Mouse (Mus musculus): Measurements from ENCODE around the gene Wscd1.

The Wscd1 gene

DNA sequence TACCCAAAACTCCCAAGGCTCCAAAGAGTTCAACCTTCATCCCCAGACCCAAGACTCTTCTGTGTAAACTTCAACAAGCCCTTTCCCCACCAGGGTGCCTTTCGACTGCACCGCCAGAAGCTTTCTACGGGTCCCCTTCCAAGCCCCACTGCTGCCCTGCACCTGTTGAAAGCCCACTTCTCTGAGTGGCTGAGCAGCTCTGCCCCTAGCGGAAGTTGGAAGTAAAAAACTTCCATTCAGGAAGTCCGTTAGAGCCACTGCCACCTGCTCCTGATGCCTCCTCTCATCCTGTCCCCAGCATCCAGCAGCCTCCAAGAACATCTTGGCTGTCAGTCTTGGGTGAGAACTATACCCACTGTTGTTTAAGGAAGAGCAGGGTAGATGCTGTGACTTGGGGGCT lies at the start of gene Wscd1:
Gene Wscd1, plus strand, starts transcription at position 250 of the 400 bp plus-strand sequence.
- DNase-seq = peak; percentile 54 to 72

DNA sequence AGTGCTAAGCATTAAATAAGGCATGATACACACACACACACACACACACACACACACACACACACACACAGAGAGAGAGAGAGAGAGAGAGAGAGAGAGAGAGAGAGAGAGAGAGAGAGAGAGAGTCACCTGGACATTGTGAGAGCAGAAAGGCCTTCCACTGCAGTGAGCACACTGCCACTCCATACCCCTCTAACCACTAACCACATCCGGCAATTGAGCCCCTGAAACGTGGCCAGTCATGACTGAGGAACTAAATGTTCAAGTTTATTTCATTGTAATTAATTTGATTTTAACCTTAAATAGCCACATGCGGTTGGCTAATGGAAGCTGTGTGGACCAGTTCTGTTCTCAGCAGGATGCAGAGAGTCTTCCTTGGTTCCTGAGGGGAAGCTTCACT lies 21.7 kb upstream of the Wscd1 start:
- DNase-seq = no peak

DNA sequence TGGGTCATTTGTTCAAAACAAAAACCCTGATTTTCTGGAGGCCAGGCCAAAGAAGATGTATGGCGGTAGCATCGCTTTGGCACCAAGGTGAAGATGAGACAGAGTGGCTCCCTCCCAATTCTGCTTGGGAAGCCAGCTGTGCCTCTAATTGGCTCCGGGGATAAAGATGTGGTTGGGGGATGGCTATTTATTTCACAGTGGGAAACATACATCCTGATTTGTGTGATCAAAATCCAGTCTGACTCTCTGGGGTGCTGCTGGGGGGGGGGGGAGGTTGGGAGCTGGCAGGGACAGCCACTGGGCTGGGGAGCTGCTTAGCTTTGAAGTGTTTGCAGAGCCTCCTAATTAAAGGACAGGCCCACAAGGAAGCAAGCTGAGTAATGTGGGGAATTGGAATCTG lies 20.4 kb upstream of the Wscd1 start:
- DNase-seq = no peak

DNA sequence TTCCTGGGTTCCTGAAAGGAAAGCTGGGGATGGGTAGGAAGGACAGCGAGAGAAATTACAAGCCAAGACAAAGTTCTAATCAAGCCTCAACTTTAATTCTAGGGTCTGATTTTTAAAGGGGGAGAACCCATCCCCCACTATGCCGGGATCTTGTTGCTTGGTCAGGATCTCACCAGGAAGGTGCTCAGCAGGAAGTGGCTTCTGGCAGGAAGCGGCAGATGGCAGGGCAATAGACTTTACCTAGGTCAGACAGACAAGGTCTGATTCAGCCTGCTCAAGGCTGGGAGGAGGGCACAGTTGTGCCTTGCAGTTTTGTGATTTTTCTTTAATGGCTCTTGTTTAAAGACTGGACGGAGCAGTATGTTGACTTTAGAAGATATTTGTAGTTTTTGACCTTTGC lies 15.9 kb upstream of the Wscd1 start:
- DNase-seq = no peak

DNA sequence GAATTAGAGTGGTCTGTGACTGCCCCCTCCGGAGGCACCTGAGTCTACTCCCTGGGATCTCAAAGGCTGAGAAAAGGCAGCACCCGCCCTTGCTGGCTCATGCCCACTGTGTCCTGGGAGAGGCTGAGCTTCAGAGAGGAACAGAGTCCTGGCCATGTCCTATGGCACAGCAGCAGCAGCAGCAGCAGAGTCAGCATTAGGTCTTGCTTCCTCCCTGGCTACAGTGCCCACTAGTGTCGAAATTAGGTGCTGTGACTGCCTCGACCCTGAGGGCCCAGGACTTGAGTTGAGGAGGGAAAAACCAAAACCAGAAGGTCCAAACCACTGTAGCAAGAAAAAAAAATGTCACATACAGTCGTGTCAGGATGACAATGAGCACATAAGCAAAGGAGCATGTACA lies 12.6 kb upstream of the Wscd1 start:
- DNase-seq = peak in 1 of 2 experiments; percentile 18

DNA sequence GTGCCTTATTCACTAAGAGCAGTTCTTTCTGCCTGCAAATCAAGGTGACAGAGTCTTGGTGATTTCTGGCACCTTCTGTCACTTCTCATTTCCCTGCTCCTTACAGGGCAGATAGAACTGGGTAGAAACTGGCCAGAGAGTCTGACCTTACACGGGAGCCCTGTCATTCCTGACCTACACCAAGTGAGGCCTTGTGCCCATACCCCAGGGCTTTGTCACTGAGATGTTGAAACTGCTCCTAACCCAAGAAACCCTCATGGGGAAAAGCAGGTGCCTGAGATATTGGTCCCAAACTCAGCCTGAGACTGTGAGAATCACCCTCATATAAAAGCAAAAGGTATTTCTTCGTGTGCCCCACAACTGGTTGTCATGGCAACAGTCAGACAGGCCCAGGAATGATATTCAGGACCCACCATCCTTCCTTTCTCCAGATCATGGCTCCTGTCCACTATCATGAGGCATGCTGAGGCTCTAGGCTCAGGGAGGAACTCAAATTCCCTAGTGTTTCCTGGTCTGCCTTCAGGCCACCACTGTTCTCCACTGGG lies 11.1 kb upstream of the Wscd1 start:
- DNase-seq = no peak

DNA sequence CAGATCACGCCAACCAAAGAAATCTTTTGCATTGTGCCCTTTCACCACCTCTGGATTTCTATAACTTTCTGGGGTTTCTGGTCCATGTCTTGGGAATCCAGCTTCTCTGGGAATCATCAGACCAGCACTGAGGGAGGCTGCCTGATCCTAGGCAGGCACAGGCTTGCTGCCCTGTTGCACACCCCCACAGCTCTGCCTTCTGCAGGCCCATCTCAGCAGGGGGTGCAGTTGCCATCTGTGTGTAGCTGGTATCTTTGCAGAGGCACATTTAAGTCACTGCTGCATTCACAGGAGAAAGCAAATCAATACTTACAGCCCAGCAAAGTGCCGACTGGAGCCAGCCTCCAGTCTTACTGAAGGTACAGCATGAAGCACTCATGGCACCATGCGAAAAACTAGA lies 3.8 kb upstream of the Wscd1 start:
- peak in 1 of 2 experiments; percentile 65 for DNase-seq

DNA sequence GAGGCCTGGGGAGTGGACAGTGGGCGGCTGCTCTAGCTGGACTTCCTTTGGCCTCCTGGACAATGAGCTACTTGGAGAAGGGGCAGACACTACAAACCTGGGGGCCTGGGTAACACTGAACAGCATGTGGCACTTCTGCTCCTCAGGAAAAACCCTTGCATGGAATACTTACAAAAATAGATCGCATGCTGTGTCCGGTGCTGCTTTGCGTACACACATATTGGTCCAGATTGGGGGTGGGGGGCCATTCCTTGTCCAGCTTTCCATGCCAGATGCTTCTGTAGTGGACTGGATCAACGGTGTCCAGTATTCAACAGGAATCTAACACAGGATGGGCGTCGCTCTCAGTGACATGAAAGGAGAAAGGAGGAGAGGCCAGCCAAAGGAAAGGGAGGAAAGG lies 2.0 kb upstream of the Wscd1 start:
- no peak for DNase-seq

DNA sequence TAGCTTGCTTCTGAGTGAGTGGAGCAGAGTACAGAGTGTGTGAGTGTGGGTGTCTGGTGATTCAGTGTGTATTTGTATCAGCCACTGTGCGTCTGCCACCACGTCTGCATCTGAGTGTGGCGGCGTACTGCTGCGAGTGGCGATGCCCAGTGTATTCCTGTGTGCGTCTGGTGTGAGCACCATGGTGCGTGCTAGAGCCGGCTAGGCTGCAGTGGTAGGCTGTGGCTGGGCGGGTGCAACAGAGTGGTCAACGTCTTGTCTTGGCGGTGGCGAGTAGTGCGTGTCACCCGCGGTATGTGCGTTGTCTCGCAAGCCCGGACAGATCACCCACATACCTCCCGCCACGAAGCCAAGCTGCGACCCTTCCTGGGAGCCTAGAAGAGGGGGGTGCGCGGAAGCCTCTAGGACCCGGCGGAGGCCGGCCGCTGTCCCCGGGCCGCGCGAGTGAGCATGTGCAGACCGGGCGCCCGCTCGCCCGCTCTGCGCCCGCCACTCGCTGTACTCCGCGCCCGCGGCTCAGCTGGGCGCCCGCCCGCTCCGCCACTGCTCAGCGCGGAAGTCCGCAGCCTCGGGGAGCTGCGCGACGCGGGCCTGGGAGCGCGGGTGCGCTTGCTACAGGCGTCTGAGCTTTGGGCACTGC lies 934 bp downstream of the Wscd1 start:
- peak; percentile 88 to 89 for DNase-seq

DNA sequence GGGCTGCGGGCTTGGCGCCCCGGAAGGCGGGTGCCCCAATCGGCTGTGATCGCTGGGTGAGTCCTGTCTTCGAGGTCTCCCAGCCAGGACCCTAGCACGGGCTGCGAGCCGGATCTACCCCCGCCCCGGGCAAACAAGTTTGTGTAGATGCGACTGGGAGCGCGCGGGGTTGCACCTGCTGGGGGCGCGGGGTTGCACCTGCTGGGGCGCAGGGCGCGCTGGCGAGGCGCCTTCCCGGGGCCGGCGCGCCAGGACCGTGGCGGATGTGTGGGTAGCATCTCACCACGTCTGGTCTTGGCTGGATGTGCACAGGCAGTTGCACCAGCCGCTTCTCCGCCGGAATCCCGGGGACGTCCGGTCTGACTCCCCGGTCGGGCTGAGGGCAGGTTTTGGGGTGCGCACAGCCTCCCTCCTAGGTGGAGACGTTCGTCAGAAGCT lies 1.5 kb downstream of the Wscd1 start:
- peak in 1 of 2 experiments; percentile 65 for DNase-seq

DNA sequence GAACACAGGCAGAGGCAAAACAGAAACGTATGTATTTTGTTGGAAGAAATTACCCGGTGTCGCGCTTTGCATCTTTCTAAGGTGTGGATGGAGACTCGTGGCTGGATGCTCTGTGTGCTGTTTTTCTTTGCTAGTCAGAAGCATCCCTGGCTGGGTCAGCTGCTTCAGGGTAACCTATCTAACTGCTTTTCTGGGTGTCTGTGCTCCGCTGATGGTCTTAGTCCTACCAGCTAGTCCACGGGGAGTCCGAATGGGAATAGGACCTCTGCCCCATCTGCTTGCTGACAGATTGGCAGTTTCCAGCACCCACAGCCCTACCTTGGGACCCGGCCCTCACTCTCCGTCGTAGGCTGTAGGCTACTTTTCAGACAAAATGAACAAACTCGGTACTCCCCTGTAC lies 2.0 kb downstream of the Wscd1 start:
- DNase-seq = peak in 1 of 2 experiments; percentile 40

DNA sequence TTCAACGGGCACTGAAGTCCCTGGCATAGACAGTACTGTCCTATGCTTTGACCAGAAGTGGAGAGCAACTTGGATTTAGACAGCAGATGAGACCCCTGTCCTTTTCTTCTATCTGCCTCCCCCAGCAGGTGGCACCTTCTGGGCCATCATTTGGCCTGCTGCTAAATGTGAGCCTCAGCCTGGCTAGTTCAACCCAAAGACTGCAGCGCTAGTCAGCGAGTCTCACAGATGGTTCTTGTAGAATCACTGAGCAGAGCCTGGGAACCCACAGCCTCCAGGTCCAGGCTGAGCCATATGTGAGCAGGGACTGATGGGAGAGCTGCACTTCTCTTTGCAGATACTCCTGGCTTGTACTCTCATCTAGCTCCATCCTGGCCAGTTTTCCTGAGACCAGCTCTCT lies 2.9 kb downstream of the Wscd1 start:
- DNase-seq = peak; percentile 59 to 67

DNA sequence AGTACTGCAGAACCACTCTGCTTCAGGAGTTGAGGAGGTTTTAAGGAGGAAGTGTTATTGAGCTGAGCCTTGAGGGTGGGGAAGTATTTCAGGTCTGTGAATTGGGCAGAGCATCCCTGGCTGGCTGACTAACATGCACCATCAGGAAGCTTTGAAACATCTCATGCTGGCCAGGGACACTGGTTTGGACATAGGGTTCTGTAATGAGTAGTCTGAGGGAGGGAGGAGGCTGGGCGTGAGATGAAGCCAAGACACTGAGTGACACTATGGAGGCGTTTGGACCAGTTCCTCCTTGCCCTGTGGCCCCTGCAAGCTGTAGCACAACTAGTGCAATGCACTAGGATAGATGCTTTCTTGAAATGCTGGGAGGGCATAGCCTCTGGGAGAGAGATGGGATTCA lies 5.4 kb downstream of the Wscd1 start:
- DNase-seq = peak; percentile 32 to 49

DNA sequence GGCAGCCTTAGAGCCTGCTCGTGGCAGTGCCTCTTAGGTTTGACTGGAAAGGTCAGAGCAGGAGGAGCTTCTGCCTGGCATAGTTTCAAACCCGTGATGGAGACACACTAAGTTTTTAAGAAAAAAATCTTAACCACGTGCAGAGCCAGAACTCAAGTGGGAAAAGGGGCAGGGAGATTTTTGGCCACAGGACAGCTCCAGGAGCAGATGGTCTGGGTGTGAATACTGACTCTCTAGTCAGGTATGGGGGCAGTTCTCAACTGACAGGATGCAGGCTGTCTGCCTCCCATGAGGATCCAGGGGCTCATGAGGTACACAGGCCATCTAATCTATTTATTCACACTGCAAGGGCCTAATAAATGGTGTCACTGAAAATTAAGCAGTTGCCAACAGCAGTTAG lies 6.6 kb downstream of the Wscd1 start:
- peak; percentile 43 to 53 for DNase-seq

DNA sequence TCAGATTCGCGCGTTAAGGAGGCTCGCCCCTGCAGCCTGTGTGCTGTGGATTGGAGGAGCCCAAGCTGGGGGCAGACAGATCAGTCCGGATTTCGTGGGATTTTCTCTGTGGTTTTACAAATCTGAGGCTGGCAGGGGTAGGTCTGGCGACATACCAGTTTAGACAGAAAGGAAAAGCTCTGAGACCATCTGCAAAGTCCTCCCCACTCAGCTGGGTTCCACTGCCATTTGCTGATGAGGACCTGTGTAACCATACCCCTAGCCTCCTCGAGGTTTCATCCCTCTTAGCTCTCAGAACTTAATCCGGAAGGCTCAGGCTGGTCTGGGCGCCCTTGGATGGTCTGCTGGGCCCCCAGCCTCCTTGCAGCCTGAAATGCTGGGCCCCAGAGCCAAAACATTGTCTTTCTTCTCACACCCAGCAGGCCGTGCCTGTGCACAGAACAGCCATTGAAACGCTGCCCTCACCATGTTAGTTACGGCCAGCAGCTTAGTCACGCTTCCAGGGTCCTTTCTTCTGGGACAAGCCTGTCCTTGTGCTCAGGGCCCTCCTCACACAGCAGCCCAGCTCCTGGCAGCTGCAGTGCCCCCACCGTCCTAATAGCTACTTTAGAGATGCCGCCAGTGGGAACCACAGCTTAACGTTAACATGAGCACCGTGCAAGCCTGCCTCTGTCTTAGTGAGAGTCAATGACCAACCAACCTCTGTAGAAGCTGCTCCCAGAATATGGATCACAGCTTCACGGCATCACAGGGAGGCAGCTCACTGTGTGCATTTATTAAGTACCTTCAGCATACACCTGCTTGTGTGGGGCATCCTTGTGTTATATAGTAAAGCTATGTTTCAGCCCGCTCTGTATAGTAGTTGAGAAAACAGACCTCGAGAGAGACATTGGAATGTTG lies 8.7 kb downstream of the Wscd1 start:
- DNase-seq = peak; percentile 54

DNA sequence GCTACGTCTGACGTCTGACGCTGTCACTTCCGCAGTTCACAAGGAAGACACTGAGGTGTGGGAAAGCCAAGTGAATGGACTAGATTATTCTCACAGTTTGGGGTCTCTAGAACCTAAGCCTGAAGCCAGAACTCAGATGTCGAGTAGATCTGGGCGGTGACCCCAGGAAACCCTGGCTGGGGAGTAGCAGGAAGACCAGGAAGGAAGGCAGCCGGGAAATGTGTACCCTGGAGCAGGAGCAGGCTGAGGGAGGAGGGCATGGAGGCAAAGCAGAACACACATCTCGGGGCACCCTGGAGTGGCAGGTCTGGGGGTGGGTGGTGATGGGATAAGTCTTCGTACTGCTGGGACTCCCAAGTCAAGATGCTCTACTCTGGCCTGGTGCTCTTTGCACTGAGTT lies 11.3 kb downstream of the Wscd1 start:
- DNase-seq = no peak

DNA sequence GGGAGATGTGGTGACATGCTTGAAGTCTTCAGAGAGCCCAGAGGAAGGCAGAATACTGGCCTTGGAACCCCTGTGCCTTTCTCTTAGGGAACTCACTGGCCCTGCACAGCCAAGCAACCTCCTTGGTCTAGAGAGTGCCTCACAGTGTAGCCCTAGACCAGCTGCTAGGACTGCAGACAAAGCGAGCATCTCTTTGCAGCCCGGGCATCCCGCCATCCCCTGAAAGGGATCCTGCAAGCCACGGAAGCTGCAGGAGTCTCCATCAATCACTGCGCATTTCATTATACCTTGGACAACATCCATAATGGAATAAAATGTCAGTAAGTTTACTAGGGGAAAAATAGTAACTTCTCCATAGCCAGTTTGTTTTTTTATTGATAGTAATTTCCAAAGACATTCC lies 13.4 kb downstream of the Wscd1 start:
- peak; percentile 33 to 62 for DNase-seq

DNA sequence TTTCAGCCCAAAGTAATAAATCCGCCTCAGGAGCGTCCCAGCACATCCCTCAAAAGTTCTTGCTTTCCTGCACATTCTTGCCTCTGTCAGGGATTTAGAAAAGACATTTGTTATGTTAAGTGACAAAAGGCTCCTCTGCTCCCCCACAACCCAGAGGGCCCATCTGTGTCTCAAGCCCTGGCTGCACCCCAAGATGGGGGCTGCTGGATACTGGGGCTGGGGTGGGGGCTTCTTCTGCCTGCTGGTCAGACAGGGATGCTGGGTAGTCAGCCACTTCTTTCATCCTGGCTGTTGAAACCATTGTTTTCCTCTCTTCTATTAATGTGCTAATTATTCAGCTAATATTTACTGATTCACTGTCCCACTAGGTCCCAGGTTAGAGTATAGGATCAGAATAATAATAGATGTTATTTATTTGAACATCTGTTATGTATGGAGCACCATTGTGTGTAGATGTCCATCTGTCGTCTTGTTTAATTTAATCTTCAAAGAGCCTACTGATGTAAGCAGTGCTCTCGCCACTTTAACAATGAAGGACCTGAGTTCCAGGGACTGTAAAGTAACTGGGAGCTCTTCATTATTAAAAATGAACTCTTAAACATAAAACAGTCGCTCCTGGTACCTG lies 14.0 kb downstream of the Wscd1 start:
- no peak for DNase-seq

DNA sequence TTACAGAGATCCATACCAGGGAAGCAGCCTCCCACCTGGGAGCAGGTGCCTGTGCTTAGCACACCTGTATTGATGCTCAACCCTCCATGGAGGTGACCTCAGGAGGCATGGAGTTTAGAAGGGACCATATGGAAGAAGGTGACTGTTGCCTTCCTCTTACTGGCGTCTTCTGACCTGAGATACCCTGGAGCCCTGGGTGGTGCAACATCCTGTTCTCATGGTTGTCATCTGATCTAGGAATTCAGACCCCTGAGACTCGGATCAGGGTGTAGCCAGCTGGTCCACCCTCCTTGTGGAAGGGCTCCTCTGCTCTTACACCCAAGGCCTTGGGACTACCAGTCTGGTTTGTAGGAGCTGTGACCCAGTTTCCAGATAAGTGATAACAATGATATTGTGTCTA lies 15.0 kb downstream of the Wscd1 start:
- no peak for DNase-seq

DNA sequence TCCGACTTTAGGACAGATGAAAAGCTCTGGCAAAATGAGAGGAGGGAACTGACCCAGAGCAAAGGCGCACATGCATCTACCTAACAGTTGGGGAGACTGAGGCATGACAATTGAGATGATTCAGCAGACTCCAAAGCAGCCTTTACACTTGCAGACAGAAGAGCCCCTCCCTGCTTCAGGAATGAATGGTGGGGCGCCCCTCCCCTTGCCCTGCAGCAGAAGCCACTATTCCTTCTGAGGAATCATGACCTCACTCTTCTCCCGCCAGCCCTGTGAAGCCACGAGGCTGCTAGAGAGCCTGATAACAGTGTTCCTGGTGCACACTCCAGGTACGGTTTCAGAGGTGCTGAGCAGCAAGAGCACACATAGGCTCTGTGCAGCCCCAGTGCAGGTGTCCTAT lies 15.6 kb downstream of the Wscd1 start:
- DNase-seq = no peak

DNA sequence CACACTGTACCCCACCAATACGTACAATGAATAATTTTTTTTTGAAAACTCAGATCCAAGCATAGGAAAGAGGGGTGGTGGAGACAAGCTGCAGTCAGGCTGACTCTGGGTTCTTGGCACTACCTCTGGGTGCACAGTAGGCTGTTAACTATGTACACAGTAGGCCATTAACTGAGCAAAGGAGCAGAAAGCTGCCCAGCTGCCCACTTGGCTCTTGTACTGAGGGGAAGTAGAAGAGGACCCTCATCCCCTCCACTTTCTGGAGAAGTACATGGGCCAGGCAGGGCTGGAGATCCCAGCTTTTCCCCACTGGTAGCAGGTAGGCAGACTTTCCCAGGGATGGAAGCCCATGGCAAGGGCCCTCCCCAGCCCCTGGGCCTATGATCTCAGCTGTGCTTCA lies 16.7 kb downstream of the Wscd1 start:
- DNase-seq = no peak

DNA sequence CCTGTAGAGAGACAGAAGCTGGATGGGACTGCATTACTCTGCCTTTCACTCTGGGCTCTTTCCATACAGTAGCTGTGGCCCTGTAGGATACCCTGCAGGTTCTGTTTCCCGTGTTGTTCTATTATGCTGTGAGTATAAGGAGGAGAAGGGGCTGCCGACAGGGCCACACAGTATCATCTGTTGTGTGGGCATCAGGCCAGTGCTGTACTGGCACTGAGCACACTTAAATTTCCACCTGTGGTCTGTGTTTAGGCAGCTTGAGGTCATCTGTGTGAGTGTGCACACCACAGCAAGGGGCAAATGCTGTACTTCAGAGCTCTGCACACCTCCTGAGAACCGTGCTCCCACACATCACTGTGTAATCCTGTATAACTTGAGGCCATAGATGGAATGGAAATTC lies 18.0 kb downstream of the Wscd1 start:
- peak; percentile 40 to 61 for DNase-seq

DNA sequence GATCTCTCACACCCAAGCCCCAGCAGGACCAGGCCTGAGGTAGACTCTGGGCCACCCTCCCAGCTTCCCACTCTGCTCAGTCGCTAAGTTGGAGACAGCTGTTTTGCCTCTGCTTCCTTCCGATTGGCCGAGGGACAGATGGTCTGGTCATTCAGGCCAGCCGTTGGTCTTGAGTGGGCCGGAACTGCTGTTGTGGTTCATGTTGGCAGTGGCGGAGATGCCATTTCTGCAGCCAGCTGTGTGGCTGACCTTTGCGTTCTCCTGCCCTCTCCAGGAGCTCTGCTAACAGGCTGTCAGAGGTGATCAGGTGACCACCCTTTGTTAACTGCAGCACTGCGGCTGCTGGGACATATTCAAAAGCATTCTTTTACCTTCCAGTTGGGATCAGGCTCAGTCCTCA lies 20.0 kb downstream of the Wscd1 start:
- DNase-seq = no peak

DNA sequence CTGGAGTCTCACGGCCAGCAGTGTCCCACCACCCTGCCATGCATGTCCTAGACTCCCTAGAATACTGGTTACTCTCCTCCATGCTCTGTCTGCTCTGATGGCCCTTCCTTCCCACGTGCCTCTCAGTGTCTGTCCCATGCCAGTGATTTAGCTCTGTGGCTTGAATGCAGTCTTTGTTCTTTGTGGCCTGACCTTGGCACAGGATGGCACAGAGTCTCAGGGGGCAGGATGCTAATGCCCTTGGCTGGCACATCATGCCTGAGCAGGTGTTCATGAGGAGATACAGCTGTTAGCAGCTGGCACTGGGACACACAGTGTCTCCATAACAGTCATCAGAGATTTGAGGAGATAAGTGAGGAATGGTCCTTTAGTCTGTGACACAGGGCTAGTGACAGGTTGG lies 20.8 kb downstream of the Wscd1 start:
- DNase-seq = no peak

Measured in cerebellum, postnatal 25 days (tissue).